Mouse (Mus musculus): ENCODE measurements around the gene Schip1. TPM values are rescaled to one million over a fixed set of nuclear protein-coding genes. Genes with fewer than 3 reads are reported as not detected.

Schip1 gene
- polyA plus RNA-seq, 2 experiments, result 1.1 to 1.6 TPM

DNA sequence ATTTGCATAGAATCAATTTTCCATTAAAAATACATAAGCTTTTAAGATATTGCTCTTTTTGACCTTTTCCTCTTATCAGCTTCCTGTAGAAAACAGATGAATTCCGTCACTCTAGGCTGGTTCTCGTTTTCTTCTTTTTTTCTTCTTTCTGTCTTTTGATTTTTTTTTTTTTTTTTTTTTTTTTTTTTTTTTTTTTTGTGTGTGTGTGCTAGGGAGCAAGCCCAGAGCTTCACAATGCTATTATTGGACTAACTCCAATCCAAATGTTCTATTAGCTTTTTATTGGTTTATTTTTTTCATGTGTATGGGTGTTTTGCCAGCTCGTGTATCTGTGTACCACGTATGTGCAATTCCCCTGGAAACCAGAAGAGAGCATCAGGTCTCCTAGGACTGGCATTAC lies 420.0 kb downstream of the Schip1 start:
- DNase-seq (ENCODE audit: low read depth in 3 of 3, low spot score in 3 of 3), result no peak
- Histone ChIP-seq H3K4me1 (replicated peaks; ENCODE audit: control insufficient read depth in 2 of 2, insufficient read depth in 2 of 2, low read length in 1 of 2) (no peaks in the 10 kb centered on the region), H3K9ac (replicated peaks) (no peak overlapping the region), H3K4me2 (ENCODE audit: low read depth) (no peak overlapping the region), H3K36me3 (replicated peaks; ENCODE audit: control insufficient read depth, insufficient read depth, low read depth) (no peaks in the 10 kb centered on the region), H3K27ac (no peak overlapping the region), H3K9me3 (ENCODE audit: control insufficient read depth, low read length) (no peaks in the 10 kb centered on the region), H3K4me3 (ENCODE audit: insufficient read depth in 1 of 2, low read depth in 2 of 2, low read length in 2 of 2) (no peak overlapping the region), H3K27me3 (ENCODE audit: control insufficient read depth, insufficient read depth, low read length) (no peaks in the 10 kb centered on the region)
- 61% methylated on average over 4 of the region's 4 CpGs for WGBS (ENCODE audit: insufficient replicate concordance)
- ATAC-seq (ENCODE audit: insufficient read depth), result no peak
- TF ChIP-seq EP300 (IDR thresholded peaks at IDR 0.05; ENCODE audit: low read depth) (no peak), CTCF (IDR thresholded peaks at IDR 0.05; ENCODE audit: low read depth) (no peak)

- no peaks in the 10 kb centered on the region for H3K4me1 ChIP-seq (replicated peaks; ENCODE audit: control insufficient read depth in 2 of 2, insufficient read depth in 2 of 2, low read length in 1 of 2)
- no peaks in the 10 kb centered on the region for H3K36me3 ChIP-seq (replicated peaks; ENCODE audit: control insufficient read depth, insufficient read depth, low read depth)
- H3K4me2 ChIP-seq (ENCODE audit: low read depth), result no peak overlapping the region
- no peaks in the 10 kb centered on the region for H3K9me3 ChIP-seq (ENCODE audit: control insufficient read depth, low read length)
- DNase-seq (ENCODE audit: low read depth in 3 of 3, low spot score in 3 of 3), result no peak
- TF ChIP-seq EP300 (IDR thresholded peaks at IDR 0.05; ENCODE audit: low read depth), result no peak
- no peak for TF ChIP-seq CTCF (IDR thresholded peaks at IDR 0.05; ENCODE audit: low read depth)
- no peak overlapping the region for H3K9ac ChIP-seq (replicated peaks)
- no peak for ATAC-seq (ENCODE audit: insufficient read depth)
- no peak overlapping the region for H3K4me3 ChIP-seq (ENCODE audit: insufficient read depth in 1 of 2, low read depth in 2 of 2, low read length in 2 of 2)
- 76% methylated on average over 1 of the region's 1 CpGs for WGBS (ENCODE audit: insufficient replicate concordance)
- H3K27me3 ChIP-seq (ENCODE audit: control insufficient read depth, insufficient read depth, low read length), result peaks cover 2% of the 10 kb centered on the region; the same call in 1 of the 2 replicates
- no peak overlapping the region for H3K27ac ChIP-seq
These were observed 423.0 kb downstream of the Schip1 start for GRCm38 (mm10) chr3:68487621-68488020.

DNA sequence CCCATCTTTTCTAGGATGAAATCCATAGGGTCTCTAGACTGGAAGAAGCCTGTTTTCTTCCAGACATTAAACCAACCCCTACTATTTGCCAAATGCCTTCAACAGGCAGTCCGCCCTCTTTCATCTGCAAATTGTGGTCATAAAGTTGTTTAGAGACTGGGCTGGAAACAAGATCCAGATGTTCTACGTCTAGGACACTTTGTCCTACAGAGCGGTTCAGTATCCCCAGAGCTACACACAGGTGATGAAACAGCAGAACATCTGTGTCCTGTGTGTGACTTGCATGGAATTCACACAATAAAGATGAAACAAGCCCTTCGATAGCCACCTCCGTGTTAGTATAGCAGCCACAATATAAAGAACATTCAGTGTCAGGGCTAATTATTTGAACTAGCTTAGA lies 423.7 kb downstream of the Schip1 start:
- TF ChIP-seq EP300 (IDR thresholded peaks at IDR 0.05; ENCODE audit: low read depth), result no peak
- TF ChIP-seq CTCF (IDR thresholded peaks at IDR 0.05; ENCODE audit: low read depth), result no peak

DNA sequence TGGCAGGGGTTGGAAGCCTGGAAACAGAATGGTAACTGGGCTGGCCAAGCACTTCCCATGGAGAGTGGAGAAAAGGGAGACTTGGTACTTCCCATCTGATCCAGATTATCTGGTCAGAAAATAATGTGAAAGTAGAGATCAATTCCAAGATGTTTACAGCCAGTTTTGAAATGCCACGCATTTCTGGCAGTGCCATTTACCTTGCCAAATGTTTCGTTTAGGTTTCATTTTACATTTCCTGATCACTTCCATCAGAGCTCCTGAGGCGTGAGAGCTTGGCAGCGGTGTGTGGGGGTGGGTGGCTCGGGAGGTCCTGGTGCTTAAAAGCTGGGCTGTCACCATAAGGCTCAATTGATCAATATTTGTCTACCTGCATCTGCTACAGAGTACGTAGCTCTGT lies 426.9 kb downstream of the Schip1 start:
- no peak overlapping the region for H3K4me2 ChIP-seq (ENCODE audit: low read depth)
- no peak for DNase-seq (ENCODE audit: low read depth in 3 of 3, low spot score in 3 of 3)
- peaks cover 3 to 12% of the 10 kb centered on the region in 2 experiments; a peak in 3 of 4 replicates for H3K4me1 ChIP-seq (replicated peaks; ENCODE audit: control insufficient read depth in 2 of 2, insufficient read depth in 2 of 2, low read length in 1 of 2)
- no peaks in the 10 kb centered on the region for H3K9me3 ChIP-seq (ENCODE audit: control insufficient read depth, low read length)
- no peak overlapping the region for H3K9ac ChIP-seq (replicated peaks)
- 63% methylated on average over 6 of the region's 6 CpGs for WGBS (ENCODE audit: insufficient replicate concordance)
- H3K27me3 ChIP-seq (ENCODE audit: control insufficient read depth, insufficient read depth, low read length), result peaks cover 38% of the 10 kb centered on the region
- no peak overlapping the region for H3K4me3 ChIP-seq (ENCODE audit: insufficient read depth in 1 of 2, low read depth in 2 of 2, low read length in 2 of 2)
- no peak for TF ChIP-seq CTCF (IDR thresholded peaks at IDR 0.05; ENCODE audit: low read depth)
- no peak for TF ChIP-seq EP300 (IDR thresholded peaks at IDR 0.05; ENCODE audit: low read depth)
- ATAC-seq (ENCODE audit: insufficient read depth), result no peak
- no peak overlapping the region for H3K27ac ChIP-seq
- H3K36me3 ChIP-seq (replicated peaks; ENCODE audit: control insufficient read depth, insufficient read depth, low read depth), result no peaks in the 10 kb centered on the region

More for the DNA sequence above, 423.7 kb downstream of the Schip1 start:
- H3K9ac ChIP-seq (replicated peaks), result no peak overlapping the region
- no peaks in the 10 kb centered on the region for H3K9me3 ChIP-seq (ENCODE audit: control insufficient read depth, low read length)
- WGBS (ENCODE audit: insufficient replicate concordance), result 64% methylated on average over 5 of the region's 5 CpGs
- H3K27me3 ChIP-seq (ENCODE audit: control insufficient read depth, insufficient read depth, low read length), result peaks cover 9% of the 10 kb centered on the region
- H3K4me3 ChIP-seq (ENCODE audit: insufficient read depth in 1 of 2, low read depth in 2 of 2, low read length in 2 of 2), result no peak overlapping the region
- ATAC-seq (ENCODE audit: insufficient read depth), result no peak
- H3K4me2 ChIP-seq (ENCODE audit: low read depth), result no peak overlapping the region
- no peak for DNase-seq (ENCODE audit: low read depth in 3 of 3, low spot score in 3 of 3)
- H3K36me3 ChIP-seq (replicated peaks; ENCODE audit: control insufficient read depth, insufficient read depth, low read depth), result no peaks in the 10 kb centered on the region
- peaks cover 0 to 4% of the 10 kb centered on the region in 2 experiments; a peak in 2 of 4 replicates for H3K4me1 ChIP-seq (replicated peaks; ENCODE audit: control insufficient read depth in 2 of 2, insufficient read depth in 2 of 2, low read length in 1 of 2)
- H3K27ac ChIP-seq, result no peak overlapping the region

DNA sequence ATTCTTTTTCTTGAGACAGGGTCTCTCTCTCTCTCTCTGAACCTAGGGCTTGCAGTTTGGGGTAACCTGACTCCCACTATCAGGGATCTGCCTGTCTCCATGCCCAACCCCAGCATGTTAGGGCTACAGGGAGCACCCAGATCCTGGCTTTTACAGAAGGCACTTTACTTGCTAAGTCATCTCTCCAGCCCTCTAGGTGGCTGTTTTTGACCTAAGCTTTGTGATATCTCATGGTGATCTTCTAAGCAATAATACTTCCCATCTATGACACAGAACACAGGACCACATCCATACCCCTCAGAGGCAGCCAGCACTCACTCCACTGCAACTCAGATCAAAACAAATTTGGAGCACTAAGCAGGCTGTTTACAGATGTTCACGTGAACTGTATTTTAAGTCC lies 427.5 kb downstream of the Schip1 start:
- Histone ChIP-seq H3K4me1 (replicated peaks; ENCODE audit: control insufficient read depth in 2 of 2, insufficient read depth in 2 of 2, low read length in 1 of 2) (peaks cover 3 to 14% of the 10 kb centered on the region in 2 experiments; a peak in 3 of 4 replicates), H3K4me2 (ENCODE audit: low read depth) (no peak overlapping the region), H3K36me3 (replicated peaks; ENCODE audit: control insufficient read depth, insufficient read depth, low read depth) (no peaks in the 10 kb centered on the region), H3K9ac (replicated peaks) (no peak overlapping the region), H3K27me3 (ENCODE audit: control insufficient read depth, insufficient read depth, low read length) (peaks cover 38% of the 10 kb centered on the region), H3K9me3 (ENCODE audit: control insufficient read depth, low read length) (no peaks in the 10 kb centered on the region), H3K4me3 (ENCODE audit: insufficient read depth in 1 of 2, low read depth in 2 of 2, low read length in 2 of 2) (no peak overlapping the region), H3K27ac (no peak overlapping the region)
- ATAC-seq (ENCODE audit: insufficient read depth), result no peak
- WGBS (ENCODE audit: insufficient replicate concordance), result 67% methylated on average over 1 of the region's 1 CpGs
- TF ChIP-seq EP300 (IDR thresholded peaks at IDR 0.05; ENCODE audit: low read depth) (no peak), CTCF (IDR thresholded peaks at IDR 0.05; ENCODE audit: low read depth) (no peak)
- no peak for DNase-seq (ENCODE audit: low read depth in 3 of 3, low spot score in 3 of 3)
